Mouse (Mus musculus): Measurements from ENCODE around the gene Nfix.

Nfix gene

DNA sequence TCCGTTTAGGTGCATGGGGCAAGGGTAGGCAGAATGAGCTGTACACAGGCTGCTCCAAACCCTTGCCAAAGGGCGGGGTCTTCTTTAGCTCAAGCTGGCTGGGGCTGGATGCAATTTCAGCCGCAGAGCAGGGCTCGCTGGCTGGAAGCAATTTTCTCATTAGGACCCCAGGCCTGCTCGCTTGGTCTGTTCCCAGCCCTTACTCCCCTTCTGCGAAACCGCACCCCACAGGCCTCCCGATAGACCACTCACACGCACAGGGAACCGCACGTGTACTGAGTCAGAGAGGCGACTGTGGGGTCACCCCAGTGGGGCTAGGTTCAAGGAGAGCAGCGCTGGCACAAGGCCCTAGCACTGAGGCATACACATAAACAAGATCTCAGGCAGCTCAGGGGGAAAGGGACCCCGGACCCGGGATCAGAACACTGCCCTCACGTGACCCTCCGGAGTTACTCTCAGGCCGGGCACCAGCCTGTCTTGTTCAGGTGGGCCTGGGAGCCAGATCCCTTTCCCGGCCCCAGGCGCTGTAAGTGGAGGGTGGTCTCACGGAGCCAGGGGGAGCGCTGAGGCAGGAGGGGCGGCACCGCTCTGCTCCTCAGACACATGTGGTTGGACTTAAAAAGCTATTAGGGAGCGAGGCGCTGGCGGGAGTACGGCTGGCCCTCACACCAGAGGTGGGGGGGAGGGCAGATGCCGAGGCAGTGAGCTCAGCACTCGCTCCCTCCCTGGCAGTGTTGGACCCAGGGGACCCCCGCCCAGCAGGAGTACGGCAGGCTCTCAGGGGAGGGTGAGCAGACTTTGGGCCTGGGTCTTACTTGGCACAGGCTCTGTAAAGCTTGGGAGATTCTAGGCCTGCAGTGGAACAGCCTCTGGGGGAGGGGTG, 57.7 kb downstream of the Nfix start:
- in situ Hi-C loops (cut with MboI, MseI) = loop anchor here (5.0 kb wide), 1 partner anchor 55 kb away; no protein-coding TSS in a partner anchor

DNA sequence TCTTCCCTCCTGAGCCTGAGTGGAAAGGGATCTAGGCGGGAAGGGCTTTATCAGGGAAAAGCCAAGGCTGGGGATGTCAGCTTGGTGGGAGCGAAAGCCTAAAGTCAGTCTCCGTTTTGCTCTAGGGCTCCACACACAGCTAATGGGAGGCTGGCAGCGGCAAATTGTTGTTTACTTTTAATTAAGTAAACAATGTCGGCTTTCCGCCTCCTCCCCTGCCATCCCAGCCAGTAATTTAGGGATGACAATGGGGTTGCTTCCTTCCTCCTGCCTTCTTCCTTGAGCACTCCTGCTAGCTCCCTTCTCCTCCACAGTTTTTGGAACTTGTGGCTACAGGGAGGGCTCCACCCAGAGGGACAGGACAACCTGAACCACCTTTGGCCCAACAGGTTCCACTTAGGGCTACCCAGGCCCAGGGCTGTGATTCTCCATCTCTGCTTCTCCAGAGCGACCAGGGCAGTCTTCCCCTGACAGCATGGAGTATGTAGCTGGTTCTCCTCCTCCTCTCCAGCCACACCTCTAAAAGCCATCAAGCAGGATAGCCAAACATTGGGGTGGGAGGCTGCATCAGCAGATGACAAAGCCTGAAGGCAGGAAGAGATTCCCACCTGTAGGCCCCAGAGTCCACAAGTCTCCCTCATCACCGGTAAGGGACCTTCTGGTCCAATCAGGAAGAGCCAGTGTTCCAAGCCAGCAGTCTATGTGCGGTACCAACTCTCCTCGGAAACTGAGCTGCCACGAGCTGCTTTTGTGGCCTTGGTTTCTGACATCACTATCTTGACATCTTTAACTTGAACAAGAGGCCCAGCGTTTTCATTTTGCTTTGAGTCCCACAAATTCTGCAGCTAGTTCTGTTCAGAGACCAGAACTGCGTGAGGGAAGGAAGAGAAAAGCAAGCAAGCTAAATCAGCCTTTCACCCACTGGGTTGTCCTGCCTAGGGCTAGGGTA, 59.0 kb downstream of the Nfix start:
- in situ Hi-C loops (cut with MboI, MseI) = loop anchor here (5.0 kb wide), 1 partner anchor 56 kb away; no protein-coding TSS in a partner anchor

GRCm38 (mm10) chr8:84739401-84739742, 60.8 kb downstream of the Nfix start:
- in situ Hi-C loops (cut with MboI, MseI) = no loop called here

DNA sequence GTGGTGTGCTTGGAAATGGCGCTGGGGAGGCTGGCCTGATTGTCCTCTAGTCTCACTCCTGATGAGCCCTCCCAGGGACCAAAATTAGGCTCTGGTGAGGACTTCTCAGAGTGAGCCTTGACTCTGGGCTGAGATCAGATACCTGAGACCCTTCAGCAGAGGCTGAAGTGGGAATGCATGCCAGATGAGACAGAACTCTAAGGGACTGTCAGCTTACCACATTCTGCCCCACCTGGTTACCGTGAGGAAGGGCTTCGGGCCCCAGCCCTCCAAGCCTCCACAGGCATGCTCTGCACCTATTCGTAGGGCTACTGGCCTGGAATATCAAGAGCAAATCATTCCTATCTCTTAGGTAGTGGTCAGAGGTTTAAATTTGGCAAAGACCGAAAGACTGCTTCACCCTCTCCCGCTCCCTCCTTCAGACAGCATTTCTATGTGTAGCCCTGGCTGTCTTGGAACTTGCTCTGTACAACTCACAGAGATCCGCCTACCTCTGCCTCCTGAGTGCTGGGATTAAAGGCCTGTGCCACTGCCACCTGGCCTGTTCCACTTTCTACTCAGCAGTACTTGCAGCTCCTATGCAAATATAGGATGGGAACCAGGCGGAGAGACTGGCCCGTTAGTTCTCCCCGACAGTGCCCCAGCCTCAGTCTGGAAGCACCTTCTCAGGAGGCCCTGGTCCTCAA, 61.3 kb downstream of the Nfix start:
- in situ Hi-C loops (cut with MboI, MseI) = no loop called here

DNA sequence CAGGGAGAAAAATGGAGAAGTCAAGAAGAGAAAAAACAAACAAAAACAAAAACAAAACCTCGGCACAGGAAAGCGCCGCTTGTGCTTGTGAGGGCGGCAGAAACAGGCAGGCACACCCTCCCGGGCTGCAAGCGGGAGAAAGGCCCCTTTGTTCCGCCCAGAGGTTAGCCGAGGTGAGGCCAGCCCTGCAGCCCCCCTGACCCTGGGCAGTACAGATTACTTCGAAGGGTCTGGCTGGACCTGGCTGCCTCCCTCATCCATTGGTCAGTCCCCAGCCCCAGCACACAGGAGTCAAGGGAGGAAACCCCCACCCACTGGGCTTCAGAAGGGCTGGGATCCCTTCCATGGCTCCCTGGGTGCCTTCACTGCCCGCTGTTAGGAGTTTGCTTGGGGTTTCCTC, 61.9 kb downstream of the Nfix start:
- in situ Hi-C loops (cut with MboI, MseI) = no loop called here

DNA sequence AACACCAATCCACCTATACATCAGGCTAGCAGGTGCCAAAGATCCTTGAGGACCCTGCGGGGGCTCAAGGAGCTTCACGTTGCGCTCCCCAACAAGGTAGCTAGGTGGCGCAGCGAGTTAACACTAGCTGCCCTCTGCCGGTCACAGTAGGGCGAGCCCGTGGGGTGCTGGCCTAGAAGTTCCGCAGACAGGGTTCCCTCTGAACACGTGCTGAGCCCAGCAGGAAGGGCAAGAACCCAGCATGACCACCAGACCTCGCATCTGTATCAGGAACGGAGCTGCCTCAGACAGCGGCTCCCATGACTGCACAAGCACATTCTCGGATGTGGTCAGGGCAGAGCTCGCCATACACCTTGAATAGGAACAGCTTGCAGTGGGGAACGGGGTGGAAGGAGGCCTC, 62.5 kb downstream of the Nfix start:
- in situ Hi-C loops (cut with MboI, MseI) = no loop called here

DNA sequence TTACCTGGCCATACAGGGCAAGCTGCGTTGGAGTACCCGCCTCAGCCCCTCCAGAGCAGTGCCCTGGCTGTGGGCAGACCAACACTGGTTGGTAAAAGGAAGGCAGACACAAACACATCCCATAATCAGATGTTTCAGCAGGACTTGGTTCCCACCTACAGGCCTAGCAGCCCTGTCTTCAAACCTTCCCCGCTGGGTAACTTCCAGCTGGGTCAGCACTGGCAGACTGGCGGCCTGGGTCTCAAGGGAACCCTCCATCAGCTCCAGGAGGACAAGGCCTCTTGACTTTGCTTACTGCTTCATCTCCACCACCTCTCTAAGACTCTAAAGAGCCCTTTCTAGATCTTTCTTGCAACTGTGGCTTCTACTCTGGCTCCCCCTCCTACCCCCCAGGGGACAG, 63.6 kb downstream of the Nfix start:
- in situ Hi-C loops (cut with MboI, MseI) = no loop called here

DNA sequence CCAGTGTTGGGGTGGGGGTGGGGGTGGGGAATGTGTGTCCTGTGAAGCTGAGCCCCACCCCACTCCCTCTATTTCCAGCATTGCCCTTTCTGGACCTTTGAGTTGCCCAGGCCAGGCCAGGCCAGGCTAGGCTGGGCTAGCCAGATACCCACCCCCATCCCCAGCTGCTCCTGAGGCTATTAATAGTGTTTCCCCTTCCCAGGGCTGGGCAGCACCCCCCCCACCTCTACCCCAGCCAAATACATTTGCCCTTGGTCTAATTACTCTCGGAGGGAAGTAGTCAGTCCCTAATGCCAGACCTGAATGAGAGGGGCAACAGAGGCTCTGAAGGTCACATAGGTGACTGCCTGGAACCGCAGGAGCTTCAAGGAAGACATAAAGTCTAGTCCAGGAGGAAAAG, 64.5 kb downstream of the Nfix start:
- in situ Hi-C loops (cut with MboI, MseI) = no loop called here

GRCm38 (mm10) chr8:84734680-84735079, 65.5 kb downstream of the Nfix start:
- in situ Hi-C loops (cut with MboI, MseI) = no loop called here

DNA sequence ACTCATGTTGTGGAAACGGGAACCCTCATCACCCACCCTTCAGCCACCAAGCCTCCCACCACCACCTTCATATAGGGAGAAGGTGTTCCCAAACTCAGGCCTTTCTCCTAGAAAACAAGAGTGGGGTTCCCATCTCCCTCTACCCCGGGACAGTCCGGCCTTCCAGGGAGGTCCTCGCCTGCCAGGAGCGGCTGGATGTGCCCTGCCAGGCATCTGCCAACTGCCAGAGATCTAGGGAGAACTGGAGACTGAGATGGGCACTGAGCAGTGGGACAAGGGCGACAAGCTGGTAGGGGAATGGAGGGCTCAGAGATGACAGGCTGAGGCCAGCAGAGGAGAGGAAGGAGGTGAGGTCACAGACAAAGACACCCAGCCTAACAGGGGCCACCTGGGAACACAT, 66.2 kb downstream of the Nfix start:
- in situ Hi-C loops (cut with MboI, MseI) = no loop called here

DNA sequence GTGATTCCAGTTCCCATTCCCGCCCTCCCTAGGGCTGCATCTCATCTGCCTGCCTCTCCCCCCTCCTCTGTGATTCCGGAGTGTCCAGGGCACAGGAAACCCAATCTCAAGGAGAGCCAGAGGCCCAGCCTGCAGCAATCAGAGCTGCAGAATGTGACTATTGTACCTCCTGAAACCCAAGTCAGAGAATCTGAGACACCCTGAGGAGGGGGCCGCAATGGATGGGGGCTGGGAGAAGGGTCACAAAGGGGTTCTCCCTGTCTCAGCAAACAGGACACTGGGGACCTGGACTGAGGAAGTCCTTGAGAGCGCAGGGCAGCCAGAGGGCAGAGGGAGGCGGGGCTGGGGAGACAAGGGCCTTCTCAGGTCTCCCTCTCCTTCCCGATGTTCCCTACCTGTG, 67.1 kb downstream of the Nfix start:
- in situ Hi-C loops (cut with MboI, MseI) = no loop called here

DNA sequence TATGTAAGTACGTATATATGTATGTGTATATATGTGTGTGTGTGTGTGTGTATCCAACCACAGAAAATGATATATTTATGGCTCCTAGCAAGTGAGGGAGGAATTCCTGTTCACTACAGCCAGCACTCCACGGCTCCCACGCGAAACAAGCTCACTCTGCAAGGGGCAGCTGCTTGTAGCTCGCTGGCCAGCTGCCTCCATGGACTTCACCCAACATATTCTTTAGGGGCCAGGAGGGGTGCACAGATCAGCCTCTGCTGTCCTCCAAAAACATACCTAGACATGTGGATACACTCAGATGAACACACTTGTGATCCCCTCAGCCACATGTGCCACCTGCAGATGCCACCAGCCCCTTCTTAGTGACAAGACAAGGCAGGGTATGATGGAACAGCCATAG, 67.6 kb downstream of the Nfix start:
- in situ Hi-C loops (cut with MboI, MseI) = no loop called here

DNA sequence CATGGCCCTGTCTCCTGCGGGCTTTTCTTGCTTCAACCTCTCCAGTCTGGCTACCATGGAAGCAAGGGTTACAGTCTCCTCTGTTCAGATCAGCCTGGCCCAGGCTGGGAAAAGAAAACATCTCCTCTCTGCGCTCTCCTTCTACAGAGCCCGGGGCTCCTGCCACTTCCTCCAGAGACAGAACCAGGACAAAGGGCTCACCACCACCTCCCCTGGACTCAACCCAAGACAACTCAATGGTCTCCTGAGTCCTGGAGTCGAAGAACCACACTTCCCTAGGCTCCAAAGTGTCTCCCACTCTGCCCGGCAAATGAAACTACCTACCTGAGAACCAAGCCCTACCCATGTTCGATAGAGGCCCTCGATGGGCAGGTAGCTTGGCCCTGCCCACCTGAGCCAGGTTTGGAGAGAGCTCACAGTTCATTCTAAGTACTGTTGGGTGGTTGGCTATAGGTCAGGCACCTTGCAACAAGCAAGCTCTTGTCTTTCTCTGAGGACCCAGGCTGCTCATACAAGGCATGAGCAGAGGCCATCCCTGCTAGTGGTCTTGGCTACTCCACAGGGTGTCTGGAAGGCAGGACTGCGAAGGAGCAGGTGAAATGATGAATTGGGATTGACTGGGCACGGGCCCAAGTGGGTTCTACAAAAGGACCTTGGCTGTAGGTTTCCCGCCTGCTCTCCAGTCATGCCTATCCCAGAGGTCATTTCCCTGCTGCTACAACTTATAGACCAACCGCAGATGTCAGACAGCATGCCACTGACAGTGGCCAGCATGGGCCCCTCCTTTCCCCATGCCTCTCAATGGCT, 68.6 kb downstream of the Nfix start:
- in situ Hi-C loops (cut with MboI, MseI) = no loop called here

- in situ Hi-C loops (cut with MboI, MseI) = no loop called here
These were observed 69.4 kb downstream of the Nfix start for GRCm38 (mm10) chr8:84730541-84731370.

DNA sequence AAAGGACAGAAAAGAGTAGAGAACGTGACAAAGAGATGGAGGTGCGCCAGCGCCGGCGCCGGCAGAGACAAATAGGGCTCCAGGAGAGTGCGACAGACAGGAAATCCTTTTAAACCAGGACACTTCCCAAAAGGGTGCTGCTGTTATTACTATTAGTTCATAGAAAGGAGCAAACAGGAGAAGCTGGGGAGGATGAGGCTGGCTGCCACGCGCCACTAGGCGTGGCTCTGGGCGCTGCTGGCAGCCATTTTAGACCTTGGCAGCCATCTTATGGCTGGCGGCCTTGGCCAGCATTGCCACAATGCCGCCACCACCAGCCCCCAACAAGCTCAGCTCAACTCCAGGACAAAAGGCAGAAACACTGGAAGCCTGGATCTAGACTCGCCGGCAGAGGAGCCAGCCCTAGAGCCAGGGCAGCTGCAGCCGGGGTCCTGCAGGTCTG, 70.2 kb downstream of the Nfix start:
- in situ Hi-C loops (cut with MboI, MseI) = no loop called here

DNA sequence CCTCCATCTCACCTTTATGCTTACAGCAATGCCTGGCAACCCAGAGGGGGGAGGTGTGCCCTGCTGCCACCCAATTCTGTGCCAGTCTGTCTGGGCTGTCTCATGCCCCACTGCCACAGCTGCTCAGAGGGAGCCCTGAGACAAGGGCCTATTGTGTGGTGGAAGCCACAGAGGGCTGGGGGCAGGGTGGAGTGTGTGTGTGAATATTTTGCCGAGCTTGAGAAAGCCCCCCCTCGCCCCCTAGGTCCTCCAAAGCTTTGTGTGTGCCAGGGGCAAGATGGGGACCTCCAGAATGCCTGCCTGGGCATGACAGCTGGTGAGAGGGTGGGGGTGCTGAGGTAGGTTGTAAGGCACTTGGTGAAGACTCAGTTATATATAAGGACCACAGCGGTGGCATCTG, 71.7 kb downstream of the Nfix start:
- in situ Hi-C loops (cut with MboI, MseI) = no loop called here

- in situ Hi-C loops (cut with MboI, MseI) = no loop called here
These were observed 74.2 kb downstream of the Nfix start for GRCm38 (mm10) chr8:84725941-84726259.

- in situ Hi-C loops (cut with MboI, MseI) = no loop called here
These were observed 74.8 kb downstream of the Nfix start for GRCm38 (mm10) chr8:84725246-84725940.

DNA sequence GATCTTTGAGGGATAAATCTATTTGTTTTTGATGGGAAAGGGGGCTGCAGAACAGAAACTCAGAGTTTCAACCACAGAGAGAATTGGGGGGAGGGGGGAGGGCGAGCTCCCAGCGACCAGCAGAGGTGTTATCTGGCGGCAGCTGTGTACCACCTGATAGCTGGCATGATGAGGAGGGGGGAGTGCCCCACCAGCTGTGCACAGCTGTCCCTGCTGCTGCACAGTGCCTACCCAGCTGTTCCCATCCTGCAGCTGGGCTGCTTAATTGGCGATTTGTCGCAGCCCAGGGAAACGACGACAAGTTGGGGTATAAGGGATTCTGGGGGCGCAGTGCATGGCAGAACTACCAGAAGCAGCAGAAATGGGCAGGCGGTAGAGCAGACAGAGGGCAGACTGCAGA, 75.5 kb downstream of the Nfix start:
- in situ Hi-C loops (cut with MboI, MseI) = no loop called here

GRCm38 (mm10) chr8:84723571-84723900, 76.6 kb downstream of the Nfix start:
- in situ Hi-C loops (cut with MboI, MseI) = no loop called here
